Mouse (Mus musculus): ENCODE measurements around the gene Pitpnm2. TPM values are rescaled to one million over a fixed set of nuclear protein-coding genes. Genes with fewer than 3 reads are reported as not detected.
A peak's percentile ranks its signal among the peaks of the same experiment; 100 is the strongest.

Pitpnm2 gene
- polyA plus RNA-seq, 1 experiment from 2014 or later = 7.3 TPM

GRCm38 (mm10) chr5:124098923-124099322 is 150.6 kb downstream of the Pitpnm2 start:
- Histone ChIP-seq H3K9me3 (replicated peaks; ENCODE audit: control insufficient read depth, low read length) (no peaks in the 10 kb centered on the region), H3K27ac (ENCODE audit: low read length) (no peak overlapping the region), H3K4me3 (ENCODE audit: low read length) (no peak overlapping the region), H3K4me1 (ENCODE audit: control insufficient read depth, insufficient read depth, low read length) (peaks cover 7% of the 10 kb centered on the region), H3K27me3 (ENCODE audit: control insufficient read depth, insufficient read depth, low read length) (no peaks in the 10 kb centered on the region), H3K9ac (ENCODE audit: low read length) (no peak overlapping the region), H3K36me3 (ENCODE audit: control insufficient read depth, insufficient read depth) (no peaks in the 10 kb centered on the region), H3K4me2 (ENCODE audit: low read depth, low read length) (no peak overlapping the region)
- 85% methylated on average over 2 of the region's 2 CpGs for WGBS
- ATAC-seq (replicated peaks; ENCODE audit: extremely low read depth, insufficient read depth, low FRiP score) = no peak

- Histone ChIP-seq H3K4me1 (ENCODE audit: control insufficient read depth, insufficient read depth, low read length) (peaks cover 15% of the 10 kb centered on the region), H3K27me3 (ENCODE audit: control insufficient read depth, insufficient read depth, low read length) (no peaks in the 10 kb centered on the region), H3K9ac (ENCODE audit: low read length) (peak within 1 kb of the TSS; percentile 74), H3K36me3 (ENCODE audit: control insufficient read depth, insufficient read depth) (no peaks in the 10 kb centered on the region), H3K4me2 (ENCODE audit: low read depth, low read length) (peak within 1 kb of the TSS; percentile 92), H3K27ac (ENCODE audit: low read length) (no peak within 1 kb of the TSS), H3K4me3 (ENCODE audit: low read length) (peak within 1 kb of the TSS; percentile 60), H3K9me3 (replicated peaks; ENCODE audit: control insufficient read depth, low read length) (no peaks in the 10 kb centered on the region)
- WGBS = 2% methylated on average over 42 of the region's 42 CpGs
- peak; percentile 74 for ATAC-seq (replicated peaks; ENCODE audit: extremely low read depth, insufficient read depth, low FRiP score)
Measured at GRCm38 (mm10) chr5:124095596-124096232, 153.8 kb downstream of the Pitpnm2 start, which contains the start of gene Abcb9. TSS of gene Abcb9 (minus strand) at chr5:124095798.

GRCm38 (mm10) chr5:124095077-124095581 is 154.4 kb downstream of the Pitpnm2 start:
- peaks cover 15% of the 10 kb centered on the region for H3K4me1 ChIP-seq (ENCODE audit: control insufficient read depth, insufficient read depth, low read length)
- peak; percentile 43; the same call in 1 of the 2 replicates for ATAC-seq (replicated peaks; ENCODE audit: extremely low read depth, insufficient read depth, low FRiP score)
- H3K9ac ChIP-seq (ENCODE audit: low read length) = peak overlapping the region; percentile 74
- H3K27ac ChIP-seq (ENCODE audit: low read length) = no peak overlapping the region
- peak overlapping the region; percentile 60 for H3K4me3 ChIP-seq (ENCODE audit: low read length)
- peak overlapping the region; percentile 92 for H3K4me2 ChIP-seq (ENCODE audit: low read depth, low read length)
- no peaks in the 10 kb centered on the region for H3K9me3 ChIP-seq (replicated peaks; ENCODE audit: control insufficient read depth, low read length)
- H3K36me3 ChIP-seq (ENCODE audit: control insufficient read depth, insufficient read depth) = no peaks in the 10 kb centered on the region
- 16% methylated on average over 19 of the region's 19 CpGs for WGBS
- no peaks in the 10 kb centered on the region for H3K27me3 ChIP-seq (ENCODE audit: control insufficient read depth, insufficient read depth, low read length)

GRCm38 (mm10) chr5:124093852-124094604 is 155.5 kb downstream of the Pitpnm2 start:
- no peak overlapping the region for H3K9ac ChIP-seq (ENCODE audit: low read length)
- H3K9me3 ChIP-seq (replicated peaks; ENCODE audit: control insufficient read depth, low read length) = no peaks in the 10 kb centered on the region
- peaks cover 15% of the 10 kb centered on the region for H3K4me1 ChIP-seq (ENCODE audit: control insufficient read depth, insufficient read depth, low read length)
- H3K36me3 ChIP-seq (ENCODE audit: control insufficient read depth, insufficient read depth) = no peaks in the 10 kb centered on the region
- H3K4me2 ChIP-seq (ENCODE audit: low read depth, low read length) = no peak overlapping the region
- no peak for ATAC-seq (replicated peaks; ENCODE audit: extremely low read depth, insufficient read depth, low FRiP score)
- H3K27me3 ChIP-seq (ENCODE audit: control insufficient read depth, insufficient read depth, low read length) = no peaks in the 10 kb centered on the region
- 88% methylated on average over 12 of the region's 12 CpGs for WGBS
- H3K4me3 ChIP-seq (ENCODE audit: low read length) = no peak overlapping the region
- no peak overlapping the region for H3K27ac ChIP-seq (ENCODE audit: low read length)

- Histone ChIP-seq H3K4me2 (ENCODE audit: low read depth, low read length) (no peak overlapping the region), H3K9ac (ENCODE audit: low read length) (peak overlapping the region; percentile 21; the same call in 1 of the 2 replicates), H3K4me3 (ENCODE audit: low read length) (no peak overlapping the region), H3K4me1 (ENCODE audit: control insufficient read depth, insufficient read depth, low read length) (peaks cover 15% of the 10 kb centered on the region), H3K36me3 (ENCODE audit: control insufficient read depth, insufficient read depth) (no peaks in the 10 kb centered on the region), H3K27me3 (ENCODE audit: control insufficient read depth, insufficient read depth, low read length) (no peaks in the 10 kb centered on the region), H3K9me3 (replicated peaks; ENCODE audit: control insufficient read depth, low read length) (no peaks in the 10 kb centered on the region), H3K27ac (ENCODE audit: low read length) (no peak overlapping the region)
- WGBS = 61% methylated on average over 11 of the region's 11 CpGs
- no peak for ATAC-seq (replicated peaks; ENCODE audit: extremely low read depth, insufficient read depth, low FRiP score)
Measured at GRCm38 (mm10) chr5:124093120-124093794, 156.3 kb downstream of the Pitpnm2 start.

- H3K9ac ChIP-seq (ENCODE audit: low read length) = no peak overlapping the region
- peaks cover 15% of the 10 kb centered on the region for H3K4me1 ChIP-seq (ENCODE audit: control insufficient read depth, insufficient read depth, low read length)
- no peak overlapping the region for H3K4me3 ChIP-seq (ENCODE audit: low read length)
- 50% methylated on average over 9 of the region's 9 CpGs for WGBS
- H3K9me3 ChIP-seq (replicated peaks; ENCODE audit: control insufficient read depth, low read length) = no peaks in the 10 kb centered on the region
- H3K4me2 ChIP-seq (ENCODE audit: low read depth, low read length) = no peak overlapping the region
- no peak for ATAC-seq (replicated peaks; ENCODE audit: extremely low read depth, insufficient read depth, low FRiP score)
- no peaks in the 10 kb centered on the region for H3K27me3 ChIP-seq (ENCODE audit: control insufficient read depth, insufficient read depth, low read length)
- no peaks in the 10 kb centered on the region for H3K36me3 ChIP-seq (ENCODE audit: control insufficient read depth, insufficient read depth)
- no peak overlapping the region for H3K27ac ChIP-seq (ENCODE audit: low read length)
Measured at GRCm38 (mm10) chr5:124091951-124092406, 157.6 kb downstream of the Pitpnm2 start.

- no peak overlapping the region for H3K27ac ChIP-seq (ENCODE audit: low read length)
- H3K4me1 ChIP-seq (ENCODE audit: control insufficient read depth, insufficient read depth, low read length) = peaks cover 10% of the 10 kb centered on the region
- no peak overlapping the region for H3K4me3 ChIP-seq (ENCODE audit: low read length)
- H3K36me3 ChIP-seq (ENCODE audit: control insufficient read depth, insufficient read depth) = no peaks in the 10 kb centered on the region
- H3K27me3 ChIP-seq (ENCODE audit: control insufficient read depth, insufficient read depth, low read length) = no peaks in the 10 kb centered on the region
- 79% methylated on average over 23 of the region's 23 CpGs for WGBS
- H3K9ac ChIP-seq (ENCODE audit: low read length) = no peak overlapping the region
- H3K4me2 ChIP-seq (ENCODE audit: low read depth, low read length) = no peak overlapping the region
- no peaks in the 10 kb centered on the region for H3K9me3 ChIP-seq (replicated peaks; ENCODE audit: control insufficient read depth, low read length)
- no peak for ATAC-seq (replicated peaks; ENCODE audit: extremely low read depth, insufficient read depth, low FRiP score)
Measured at GRCm38 (mm10) chr5:124089868-124090267, 159.7 kb downstream of the Pitpnm2 start.

GRCm38 (mm10) chr5:124086876-124087275 is 162.7 kb downstream of the Pitpnm2 start:
- no peak overlapping the region for H3K9ac ChIP-seq (ENCODE audit: low read length)
- no peak overlapping the region for H3K4me2 ChIP-seq (ENCODE audit: low read depth, low read length)
- 82% methylated on average over 4 of the region's 4 CpGs for WGBS
- H3K9me3 ChIP-seq (replicated peaks; ENCODE audit: control insufficient read depth, low read length) = no peaks in the 10 kb centered on the region
- no peaks in the 10 kb centered on the region for H3K36me3 ChIP-seq (ENCODE audit: control insufficient read depth, insufficient read depth)
- no peak overlapping the region for H3K27ac ChIP-seq (ENCODE audit: low read length)
- no peaks in the 10 kb centered on the region for H3K27me3 ChIP-seq (ENCODE audit: control insufficient read depth, insufficient read depth, low read length)
- H3K4me3 ChIP-seq (ENCODE audit: low read length) = no peak overlapping the region
- no peaks in the 10 kb centered on the region for H3K4me1 ChIP-seq (ENCODE audit: control insufficient read depth, insufficient read depth, low read length)
- ATAC-seq (replicated peaks; ENCODE audit: extremely low read depth, insufficient read depth, low FRiP score) = no peak

All from heart, embryonic 16.5 days (tissue).